Mouse (Mus musculus): ENCODE data around the gene Ubxn2a. TPM values are rescaled to one million over a fixed set of nuclear protein-coding genes. Genes with fewer than 3 reads are reported as not detected.
A peak's percentile ranks its signal among the peaks of the same experiment; 100 is the strongest.

The Ubxn2a gene
- total and polyA plus RNA-seq, 2 experiments from 2014 or later: 29.0 to 34.9 TPM

GRCm38 (mm10) chr12:4879048-4879447 is 28.5 kb downstream of the Ubxn2a start:
- no peak overlapping the region for H3K4me3 ChIP-seq (ENCODE audit: low read depth, low read length)
- H3K27ac ChIP-seq (ENCODE audit: low read depth, low read length): no peak overlapping the region
- 0 out of 2 replicates have a peak, but pooled peaks cover 4% of the 10 kb centered on the region for H3K4me1 ChIP-seq (ENCODE audit: insufficient read depth)
- peaks cover 30% of the 10 kb centered on the region for H3K36me3 ChIP-seq (ENCODE audit: insufficient read depth)
- DNase-seq: no peak
- 97% methylated on average over 5 of the region's 5 CpGs for WGBS
- no peaks in the 10 kb centered on the region for H3K9me3 ChIP-seq (ENCODE audit: low read length)
- H3K9ac ChIP-seq: no peak overlapping the region
- no peaks in the 10 kb centered on the region for H3K27me3 ChIP-seq (ENCODE audit: insufficient read depth, low read length)
- no peak for TF ChIP-seq CTCF (IDR thresholded peaks at IDR 0.05; ENCODE audit: low read depth)
- no peak for ATAC-seq
- no peak overlapping the region for H3K4me2 ChIP-seq (ENCODE audit: low read depth)

GRCm38 (mm10) chr12:4878296-4878783 is 29.2 kb downstream of the Ubxn2a start:
- Histone ChIP-seq H3K27ac (ENCODE audit: low read depth, low read length) (no peak overlapping the region), H3K36me3 (ENCODE audit: insufficient read depth) (peaks cover 30% of the 10 kb centered on the region), H3K4me3 (ENCODE audit: low read depth, low read length) (no peak overlapping the region), H3K4me1 (ENCODE audit: insufficient read depth) (peaks cover 8% of the 10 kb centered on the region; the same call in 1 of the 2 replicates), H3K27me3 (ENCODE audit: insufficient read depth, low read length) (no peaks in the 10 kb centered on the region; the same call in 1 of the 2 replicates), H3K9me3 (ENCODE audit: low read length) (no peaks in the 10 kb centered on the region), H3K4me2 (ENCODE audit: low read depth) (no peak overlapping the region), H3K9ac (no peak overlapping the region)
- DNase-seq (no peak), ATAC-seq (no peak)
- no peak for TF ChIP-seq CTCF (IDR thresholded peaks at IDR 0.05; ENCODE audit: low read depth)
- WGBS: 84% methylated on average over 9 of the region's 9 CpGs

- H3K4me2 ChIP-seq (ENCODE audit: low read depth): no peak overlapping the region
- DNase-seq: no peak
- H3K4me1 ChIP-seq (ENCODE audit: insufficient read depth): peaks cover 8% of the 10 kb centered on the region; the same call in 1 of the 2 replicates
- no peaks in the 10 kb centered on the region; the same call in 1 of the 2 replicates for H3K27me3 ChIP-seq (ENCODE audit: insufficient read depth, low read length)
- no peak for ATAC-seq
- no peak overlapping the region for H3K4me3 ChIP-seq (ENCODE audit: low read depth, low read length)
- no peaks in the 10 kb centered on the region for H3K9me3 ChIP-seq (ENCODE audit: low read length)
- peaks cover 10% of the 10 kb centered on the region for H3K36me3 ChIP-seq (ENCODE audit: insufficient read depth)
- WGBS: 74% methylated on average over 8 of the region's 8 CpGs
- H3K9ac ChIP-seq: no peak overlapping the region
- TF ChIP-seq CTCF (IDR thresholded peaks at IDR 0.05; ENCODE audit: low read depth): no peak
- H3K27ac ChIP-seq (ENCODE audit: low read depth, low read length): no peak overlapping the region
Measured at GRCm38 (mm10) chr12:4875623-4876022, 31.9 kb downstream of the Ubxn2a start.

GRCm38 (mm10) chr12:4874161-4874927 is 33.2 kb downstream of the Ubxn2a start, which contains the start of gene Mfsd2b:
TSS of gene Mfsd2b (minus strand) at chr12:4874359.
- 0 out of 2 replicates have a peak, but pooled peaks have one; percentile 1 for TF ChIP-seq CTCF (IDR thresholded peaks at IDR 0.05; ENCODE audit: low read depth)
- H3K27ac ChIP-seq (ENCODE audit: low read depth, low read length): no peak within 1 kb of the TSS
- WGBS: 5% methylated on average over 24 of the region's 24 CpGs
- DNase-seq (peak; percentile 73), ATAC-seq (peak; percentile 86)
- H3K27me3 ChIP-seq (ENCODE audit: insufficient read depth, low read length): no peaks in the 10 kb centered on the region; the same call in 1 of the 2 replicates
- H3K4me1 ChIP-seq (ENCODE audit: insufficient read depth): peaks cover 8% of the 10 kb centered on the region; the same call in 1 of the 2 replicates
- peak within 1 kb of the TSS; percentile 41 for H3K4me3 ChIP-seq (ENCODE audit: low read depth, low read length)
- H3K4me2 ChIP-seq (ENCODE audit: low read depth): peak within 1 kb of the TSS; percentile 92
- peaks cover 4% of the 10 kb centered on the region for H3K36me3 ChIP-seq (ENCODE audit: insufficient read depth)
- H3K9ac ChIP-seq: peak within 1 kb of the TSS; percentile 58
- H3K9me3 ChIP-seq (ENCODE audit: low read length): no peaks in the 10 kb centered on the region

- ATAC-seq: no peak
- 70% methylated on average over 6 of the region's 6 CpGs for WGBS
- Histone ChIP-seq H3K4me2 (ENCODE audit: low read depth) (peak overlapping the region; percentile 92), H3K27me3 (ENCODE audit: insufficient read depth, low read length) (no peaks in the 10 kb centered on the region; the same call in 1 of the 2 replicates), H3K9me3 (ENCODE audit: low read length) (no peaks in the 10 kb centered on the region), H3K36me3 (ENCODE audit: insufficient read depth) (no peaks in the 10 kb centered on the region; the same call in 1 of the 2 replicates), H3K9ac (no peak overlapping the region), H3K4me1 (ENCODE audit: insufficient read depth) (peaks cover 8% of the 10 kb centered on the region; the same call in 1 of the 2 replicates), H3K27ac (ENCODE audit: low read depth, low read length) (no peak overlapping the region), H3K4me3 (ENCODE audit: low read depth, low read length) (no peak overlapping the region)
- no peak for DNase-seq
- no peak for TF ChIP-seq CTCF (IDR thresholded peaks at IDR 0.05; ENCODE audit: low read depth)
Measured at GRCm38 (mm10) chr12:4873531-4873930, 34.0 kb downstream of the Ubxn2a start.

- peaks cover 8% of the 10 kb centered on the region; the same call in 1 of the 2 replicates for H3K4me1 ChIP-seq (ENCODE audit: insufficient read depth)
- ATAC-seq (no peak), DNase-seq (no peak)
- no peaks in the 10 kb centered on the region; the same call in 1 of the 2 replicates for H3K27me3 ChIP-seq (ENCODE audit: insufficient read depth, low read length)
- no peak overlapping the region for H3K4me3 ChIP-seq (ENCODE audit: low read depth, low read length)
- no peaks in the 10 kb centered on the region for H3K9me3 ChIP-seq (ENCODE audit: low read length)
- no peaks in the 10 kb centered on the region for H3K36me3 ChIP-seq (ENCODE audit: insufficient read depth)
- no peak for TF ChIP-seq CTCF (IDR thresholded peaks at IDR 0.05; ENCODE audit: low read depth)
- H3K9ac ChIP-seq: no peak overlapping the region
- no peak overlapping the region for H3K4me2 ChIP-seq (ENCODE audit: low read depth)
- H3K27ac ChIP-seq (ENCODE audit: low read depth, low read length): no peak overlapping the region
- WGBS: 83% methylated on average over 5 of the region's 5 CpGs
Measured at GRCm38 (mm10) chr12:4872983-4873477, 34.5 kb downstream of the Ubxn2a start.

- 57% methylated on average over 4 of the region's 4 CpGs for whole genome bisulfite sequencing
- DNase-seq: no peak
- H3K9me3 ChIP-seq (ENCODE audit: low read length): no peaks in the 10 kb centered on the region
- H3K4me1 ChIP-seq (ENCODE audit: insufficient read depth): peaks cover 8% of the 10 kb centered on the region; the same call in 1 of the 2 replicates
- ATAC-seq: no peak
- H3K36me3 ChIP-seq (ENCODE audit: insufficient read depth): no peaks in the 10 kb centered on the region
- 0 out of 2 replicates have a peak, but pooled peaks have one; percentile 8 for TF ChIP-seq CTCF (IDR thresholded peaks at IDR 0.05; ENCODE audit: low read depth)
- no peak overlapping the region for H3K9ac ChIP-seq
- no peak overlapping the region for H3K4me3 ChIP-seq (ENCODE audit: low read depth, low read length)
- no peak overlapping the region for H3K4me2 ChIP-seq (ENCODE audit: low read depth)
- H3K27ac ChIP-seq (ENCODE audit: low read depth, low read length): no peak overlapping the region
- H3K27me3 ChIP-seq (ENCODE audit: insufficient read depth, low read length): no peaks in the 10 kb centered on the region; the same call in 1 of the 2 replicates
Measured at GRCm38 (mm10) chr12:4872273-4872672, 35.2 kb downstream of the Ubxn2a start.

All from forebrain, postnatal 0 days (tissue).